Mouse (Mus musculus) megakaryocyte, embryonic 14.5 days (primary cell): Measurements from ENCODE around the gene Grik5.

Source experiments
- FLI1 ChIP-seq: IDR thresholded peaks from 2 replicates; pipeline ENCODE4 v1.6.1; 2012; ENCODE audit warnings: low read length, inconsistent platforms, mixed read lengths
- GATA1 ChIP-seq: IDR thresholded peaks from 3 replicates; pipeline ENCODE4 v1.6.1; 2012; ENCODE audit warnings: mixed read lengths, low read length, inconsistent platforms, borderline replicate concordance

DNA sequence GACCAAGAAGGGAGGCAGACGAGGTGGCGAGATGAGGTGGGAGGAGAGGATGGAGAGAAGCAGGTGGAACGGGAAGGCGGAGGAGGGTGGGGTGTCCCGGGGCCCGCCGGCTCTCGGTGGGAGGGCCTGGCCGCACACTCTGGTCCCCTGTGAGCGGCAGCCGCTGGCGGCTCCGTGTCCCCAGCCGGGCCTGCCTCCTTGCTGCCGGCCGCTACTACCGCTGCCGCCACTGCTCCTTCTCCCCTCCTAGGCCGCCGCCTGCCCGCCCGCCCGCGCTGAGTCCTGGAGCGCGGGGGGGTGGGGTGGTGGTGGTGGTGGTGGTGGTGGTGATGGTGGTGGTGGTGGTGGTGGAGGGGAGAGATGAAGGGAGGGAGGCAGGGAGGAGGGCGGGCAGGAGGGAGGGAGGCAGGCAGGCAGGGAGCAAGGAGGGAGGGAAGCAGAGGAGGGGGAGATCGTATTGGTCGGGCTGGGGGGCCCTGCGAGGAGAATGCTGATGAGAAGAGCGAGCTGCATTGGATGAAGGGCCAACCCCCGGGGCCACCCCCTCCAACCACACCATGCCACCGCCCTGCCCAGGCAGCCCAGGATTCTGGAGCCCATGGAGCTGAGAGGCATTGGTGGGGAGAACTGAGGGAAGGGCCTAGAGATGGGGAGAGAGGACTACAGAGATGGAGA, 707 bp upstream of the Grik5 start:
- TF ChIP-seq GATA1 = no peak
- TF ChIP-seq FLI1 = no peak
